Mouse (Mus musculus): ENCODE measurements around the gene Ets1. TPM values are rescaled to one million over a fixed set of nuclear protein-coding genes. Genes with fewer than 3 reads are reported as not detected.

Gene Ets1
- polyA plus RNA-seq, 1 experiment from 2014 or later = 68.4 TPM

DNA sequence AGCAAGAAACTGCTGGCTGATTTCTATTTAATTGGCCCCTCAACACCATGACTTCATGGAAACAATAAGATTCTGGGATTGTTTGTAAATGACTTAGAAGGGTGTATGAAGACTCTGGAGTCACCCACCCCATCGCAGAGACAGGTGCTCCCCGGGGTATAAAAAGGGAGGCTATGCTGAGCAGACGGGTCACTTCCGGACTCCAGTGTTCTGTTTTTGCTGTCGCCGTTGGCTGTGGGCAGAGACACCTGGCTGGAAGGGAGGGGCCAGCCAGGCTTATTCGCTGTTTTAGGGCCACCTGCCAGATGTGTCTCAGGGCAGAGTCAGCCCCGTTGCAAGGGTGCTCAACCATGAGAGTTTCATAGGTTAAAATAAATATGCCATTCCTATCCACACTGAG is 111.6 kb downstream of the Ets1 start:
- no peak overlapping the region for H3K27ac ChIP-seq
- peaks cover 42% of the 10 kb centered on the region for H3K36me3 ChIP-seq
- H3K4me1 ChIP-seq = peaks cover 36% of the 10 kb centered on the region
- no peak overlapping the region for H3K4me3 ChIP-seq (replicated peaks)
- no peak for ATAC-seq (replicated peaks; ENCODE audit: low FRiP score)
- H3K9me3 ChIP-seq (replicated peaks) = no peaks in the 10 kb centered on the region
- no peak overlapping the region for H3K9ac ChIP-seq
- 71% methylated on average over 8 of the region's 8 CpGs for WGBS
- no peak overlapping the region for H3K4me2 ChIP-seq
- no peaks in the 10 kb centered on the region for H3K27me3 ChIP-seq

DNA sequence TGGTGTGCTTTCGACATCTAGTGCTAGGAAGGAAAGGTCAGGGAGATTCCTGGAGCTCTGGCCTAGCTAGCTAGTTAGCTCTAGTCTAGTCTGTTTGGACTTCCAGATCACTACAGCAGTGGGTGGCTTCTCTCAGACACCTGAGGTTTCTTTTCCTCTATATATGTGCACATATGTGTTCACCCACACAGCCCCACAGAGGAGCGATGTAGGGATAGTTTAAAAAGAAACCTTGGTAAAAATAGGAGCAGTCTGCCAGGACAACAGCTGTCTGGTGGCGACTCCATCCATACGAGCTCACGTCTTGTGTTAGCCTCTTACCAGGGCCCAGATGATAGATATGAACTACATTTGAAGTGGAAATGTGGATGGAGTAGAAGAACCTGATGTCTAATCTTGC is 112.5 kb downstream of the Ets1 start:
- no peak for ATAC-seq (replicated peaks; ENCODE audit: low FRiP score)
- Histone ChIP-seq H3K27me3 (no peaks in the 10 kb centered on the region), H3K9ac (no peak overlapping the region), H3K4me2 (no peak overlapping the region), H3K4me1 (peaks cover 27% of the 10 kb centered on the region), H3K36me3 (peaks cover 48% of the 10 kb centered on the region), H3K4me3 (replicated peaks) (no peak overlapping the region), H3K27ac (no peak overlapping the region), H3K9me3 (replicated peaks) (no peaks in the 10 kb centered on the region)
- WGBS = 94% methylated on average over 5 of the region's 5 CpGs

DNA sequence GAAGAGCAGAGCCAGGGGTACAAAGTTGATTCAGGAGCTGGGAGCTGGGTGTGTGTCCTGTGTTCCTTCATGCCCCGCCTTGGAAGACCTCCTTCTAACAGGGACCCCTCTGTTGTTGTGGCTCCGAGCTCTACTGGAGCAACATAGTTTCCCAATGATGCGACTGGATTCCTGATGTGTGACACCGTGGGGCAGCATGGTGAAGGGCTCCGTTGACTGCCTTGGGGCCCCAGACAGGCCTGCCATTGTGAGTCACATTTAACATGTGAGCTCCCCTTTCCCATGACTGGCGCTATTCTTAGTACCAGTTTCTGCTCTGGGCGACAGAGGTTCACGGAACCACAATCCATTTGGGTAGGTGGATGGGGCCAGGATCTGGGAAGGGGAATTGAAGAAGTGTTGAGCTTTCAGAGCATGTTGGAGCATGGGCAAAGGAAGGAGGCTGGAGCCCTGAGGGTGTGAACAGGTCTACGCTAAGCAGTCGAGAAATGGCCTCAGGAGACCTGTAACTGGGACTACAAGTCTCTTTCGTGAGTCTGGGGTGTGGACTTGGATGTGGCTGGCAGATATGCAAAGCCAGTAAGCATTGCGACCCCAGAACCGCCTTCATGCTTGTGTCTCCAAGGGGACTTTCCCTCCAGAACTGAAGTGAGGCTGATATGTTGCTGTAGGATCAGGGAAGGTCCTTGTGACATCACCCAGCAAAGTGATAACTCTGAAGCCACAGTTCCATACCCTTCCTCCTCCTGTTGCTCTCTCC is 113.9 kb downstream of the Ets1 start:
- H3K27me3 ChIP-seq = no peaks in the 10 kb centered on the region
- no peak for ATAC-seq (replicated peaks; ENCODE audit: low FRiP score)
- no peak overlapping the region for H3K9ac ChIP-seq
- H3K27ac ChIP-seq = no peak overlapping the region
- WGBS = 90% methylated on average over 13 of the region's 13 CpGs
- no peak overlapping the region for H3K4me2 ChIP-seq
- H3K4me3 ChIP-seq (replicated peaks) = no peak overlapping the region
- H3K9me3 ChIP-seq (replicated peaks) = no peaks in the 10 kb centered on the region
- H3K4me1 ChIP-seq = peaks cover 14% of the 10 kb centered on the region
- H3K36me3 ChIP-seq = peaks cover 47% of the 10 kb centered on the region

DNA sequence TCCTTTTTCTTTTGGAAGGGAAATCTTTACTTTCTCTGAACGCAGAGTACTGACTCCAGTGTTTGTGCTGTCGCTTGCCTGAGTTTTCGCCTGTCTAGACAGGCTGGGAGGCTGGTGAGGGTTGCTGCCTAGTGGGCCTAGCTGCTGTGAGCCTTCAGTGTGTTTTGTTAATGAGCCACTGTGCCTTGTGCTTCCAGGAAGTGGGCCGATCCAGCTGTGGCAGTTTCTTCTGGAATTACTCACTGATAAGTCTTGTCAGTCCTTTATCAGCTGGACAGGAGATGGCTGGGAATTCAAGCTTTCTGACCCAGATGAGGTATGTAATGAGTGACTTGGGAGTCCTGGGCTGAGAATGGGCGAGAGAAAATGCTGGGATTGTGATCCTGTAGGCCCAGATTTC is 116.6 kb downstream of the Ets1 start:
- Histone ChIP-seq H3K27me3 (no peaks in the 10 kb centered on the region), H3K36me3 (peaks cover 65% of the 10 kb centered on the region), H3K4me2 (no peak overlapping the region), H3K9ac (no peak overlapping the region), H3K9me3 (replicated peaks) (no peaks in the 10 kb centered on the region), H3K4me1 (peaks cover 11% of the 10 kb centered on the region), H3K4me3 (replicated peaks) (no peak overlapping the region), H3K27ac (0 out of 2 replicates have a peak overlapping the region, but pooled peaks have one; percentile 18)
- 60% methylated on average over 5 of the region's 5 CpGs for WGBS
- ATAC-seq (replicated peaks; ENCODE audit: low FRiP score) = no peak

DNA sequence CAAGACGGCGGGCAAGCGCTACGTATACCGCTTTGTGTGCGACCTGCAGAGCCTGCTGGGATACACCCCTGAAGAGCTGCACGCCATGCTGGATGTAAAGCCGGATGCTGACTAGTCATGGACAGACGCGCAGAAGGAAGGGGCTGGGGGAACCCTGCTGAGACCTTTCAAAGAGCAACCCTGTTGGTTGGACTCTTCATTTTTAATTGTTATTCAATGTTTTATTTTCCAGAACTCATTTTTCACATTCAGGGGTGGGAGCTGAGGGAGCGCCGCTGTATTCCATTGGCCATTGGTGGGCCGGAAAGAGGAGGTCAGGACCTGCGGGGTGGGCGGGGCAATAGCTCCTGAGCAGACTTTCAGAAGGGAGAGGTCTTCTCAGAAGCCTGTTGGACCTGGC is 118.3 kb downstream of the Ets1 start:
- Histone ChIP-seq H3K9me3 (replicated peaks) (no peaks in the 10 kb centered on the region), H3K36me3 (peaks cover 68% of the 10 kb centered on the region), H3K27ac (no peak overlapping the region), H3K9ac (no peak overlapping the region), H3K27me3 (no peaks in the 10 kb centered on the region), H3K4me1 (peaks cover 11% of the 10 kb centered on the region), H3K4me2 (no peak overlapping the region), H3K4me3 (replicated peaks) (no peak overlapping the region)
- WGBS = 93% methylated on average over 15 of the region's 15 CpGs
- no peak for ATAC-seq (replicated peaks; ENCODE audit: low FRiP score)

DNA sequence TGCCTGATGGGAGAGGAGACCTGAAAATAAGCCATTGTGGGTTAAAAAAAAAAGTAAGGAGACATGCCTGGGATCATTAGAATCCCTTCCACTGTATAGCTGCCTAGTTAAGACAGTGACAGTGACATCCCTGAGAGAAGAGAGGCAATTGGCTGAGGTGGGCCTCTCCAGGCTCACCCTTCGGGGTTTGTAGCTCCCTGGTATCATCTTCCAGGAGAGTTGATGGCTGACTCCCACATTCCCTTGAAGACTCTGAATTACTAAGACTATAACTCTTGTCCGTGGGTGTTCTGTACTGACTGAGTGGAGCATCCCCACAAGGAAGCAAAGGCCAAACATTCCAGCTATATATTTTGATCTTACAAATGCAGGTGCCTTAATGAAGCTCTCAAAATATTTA is 120.0 kb downstream of the Ets1 start:
- H3K4me3 ChIP-seq (replicated peaks) = no peak overlapping the region
- H3K36me3 ChIP-seq = peaks cover 56% of the 10 kb centered on the region
- WGBS = 32% methylated on average over 2 of the region's 2 CpGs
- no peaks in the 10 kb centered on the region for H3K27me3 ChIP-seq
- no peaks in the 10 kb centered on the region for H3K9me3 ChIP-seq (replicated peaks)
- H3K27ac ChIP-seq = no peak overlapping the region
- no peak overlapping the region for H3K4me2 ChIP-seq
- H3K4me1 ChIP-seq = peaks cover 11% of the 10 kb centered on the region
- no peak overlapping the region for H3K9ac ChIP-seq
- peak; percentile 79 for ATAC-seq (replicated peaks; ENCODE audit: low FRiP score)

DNA sequence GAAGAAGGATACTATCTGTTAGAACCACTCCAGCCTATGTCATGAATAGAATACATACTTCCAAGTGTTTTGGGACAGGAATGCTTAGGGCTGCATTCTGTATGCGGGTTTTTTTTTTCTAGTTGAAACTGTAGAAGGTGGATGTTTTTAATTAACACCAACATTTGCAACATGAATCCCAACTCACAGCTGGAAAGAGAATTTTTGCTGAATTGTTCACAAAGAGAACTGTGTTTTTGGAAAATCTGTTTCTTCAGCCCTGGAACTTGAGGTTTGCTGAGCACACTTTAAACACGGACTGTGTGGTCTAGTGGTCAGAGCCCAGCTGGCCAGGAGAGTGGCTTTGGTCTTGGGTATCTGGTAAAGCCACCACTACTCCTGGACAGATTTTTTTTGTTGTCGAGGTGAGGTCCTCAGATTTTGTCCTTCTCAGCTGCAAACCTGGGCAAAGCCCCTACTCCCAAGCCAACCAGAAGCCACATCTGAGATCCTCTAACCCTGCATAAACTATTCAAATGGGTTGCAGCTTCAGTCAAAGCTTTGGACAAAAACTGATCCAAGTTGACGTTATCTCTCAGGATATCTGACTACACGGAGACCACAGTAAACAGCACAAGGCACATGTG is 122.4 kb downstream of the Ets1 start:
- Histone ChIP-seq H3K9ac (no peak overlapping the region), H3K4me2 (no peak overlapping the region), H3K9me3 (replicated peaks) (no peaks in the 10 kb centered on the region), H3K27ac (no peak overlapping the region), H3K4me3 (replicated peaks) (no peak overlapping the region), H3K36me3 (peaks cover 36% of the 10 kb centered on the region), H3K4me1 (peaks cover 11% of the 10 kb centered on the region), H3K27me3 (no peaks in the 10 kb centered on the region)
- WGBS = 85% methylated on average over 5 of the region's 5 CpGs
- no peak for ATAC-seq (replicated peaks; ENCODE audit: low FRiP score)

DNA sequence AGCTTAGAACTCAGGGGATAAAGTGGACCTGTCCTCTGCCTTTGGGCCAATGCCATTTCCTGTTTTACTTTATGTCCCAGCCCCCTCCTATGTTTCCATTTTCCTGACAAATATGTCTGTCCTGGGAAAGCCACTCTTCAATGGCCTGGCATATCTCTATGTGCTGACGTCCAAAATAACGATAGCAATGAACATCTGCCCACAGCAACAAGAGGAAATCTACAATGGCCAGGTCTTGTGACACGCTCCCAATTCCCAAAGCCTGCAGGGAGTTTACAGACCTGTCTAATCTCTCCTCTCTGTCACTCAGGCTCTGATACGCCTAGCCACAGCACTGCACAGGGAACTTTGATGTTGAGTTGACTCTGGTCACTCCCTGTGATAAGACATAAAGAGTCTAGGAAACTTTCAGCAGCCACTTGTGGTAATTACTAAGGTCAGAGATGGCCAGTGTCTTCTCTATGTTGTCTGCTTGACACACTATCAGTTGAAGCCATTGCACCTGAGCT is 124.7 kb downstream of the Ets1 start:
- H3K4me3 ChIP-seq (replicated peaks) = no peak overlapping the region
- WGBS = 85% methylated on average over 4 of the region's 4 CpGs
- H3K4me2 ChIP-seq = no peak overlapping the region
- no peak overlapping the region for H3K27ac ChIP-seq
- H3K9me3 ChIP-seq (replicated peaks) = no peaks in the 10 kb centered on the region
- no peak for ATAC-seq (replicated peaks; ENCODE audit: low FRiP score)
- no peaks in the 10 kb centered on the region for H3K27me3 ChIP-seq
- H3K9ac ChIP-seq = no peak overlapping the region
- peaks cover 3% of the 10 kb centered on the region for H3K4me1 ChIP-seq
- peaks cover 19% of the 10 kb centered on the region for H3K36me3 ChIP-seq

DNA sequence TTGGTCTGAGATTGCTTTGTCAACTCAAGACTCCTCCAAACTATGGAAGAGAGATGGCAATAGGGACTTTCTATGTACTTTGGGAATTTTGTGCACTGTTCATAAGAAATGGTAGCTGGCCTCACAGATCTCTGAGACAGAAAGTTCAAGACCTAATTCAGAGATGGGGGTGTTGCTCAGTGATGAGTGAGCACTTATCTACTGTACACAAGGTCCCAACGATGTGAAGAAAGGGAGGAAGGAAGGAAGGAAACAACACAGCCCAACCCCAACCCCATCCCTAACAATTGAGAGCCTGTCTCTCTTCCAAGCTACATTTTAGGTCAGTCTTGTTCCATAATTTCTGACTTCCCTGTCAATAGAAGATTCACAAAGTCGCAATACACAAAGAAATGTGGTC is 125.3 kb downstream of the Ets1 start:
- Histone ChIP-seq H3K36me3 (peaks cover 15% of the 10 kb centered on the region), H3K27ac (no peak overlapping the region), H3K4me2 (no peak overlapping the region), H3K9ac (no peak overlapping the region), H3K4me3 (replicated peaks) (no peak overlapping the region), H3K4me1 (no peaks in the 10 kb centered on the region), H3K9me3 (replicated peaks) (no peaks in the 10 kb centered on the region), H3K27me3 (no peaks in the 10 kb centered on the region)
- 74% methylated on average over 2 of the region's 2 CpGs for WGBS
- ATAC-seq (replicated peaks; ENCODE audit: low FRiP score) = no peak

DNA sequence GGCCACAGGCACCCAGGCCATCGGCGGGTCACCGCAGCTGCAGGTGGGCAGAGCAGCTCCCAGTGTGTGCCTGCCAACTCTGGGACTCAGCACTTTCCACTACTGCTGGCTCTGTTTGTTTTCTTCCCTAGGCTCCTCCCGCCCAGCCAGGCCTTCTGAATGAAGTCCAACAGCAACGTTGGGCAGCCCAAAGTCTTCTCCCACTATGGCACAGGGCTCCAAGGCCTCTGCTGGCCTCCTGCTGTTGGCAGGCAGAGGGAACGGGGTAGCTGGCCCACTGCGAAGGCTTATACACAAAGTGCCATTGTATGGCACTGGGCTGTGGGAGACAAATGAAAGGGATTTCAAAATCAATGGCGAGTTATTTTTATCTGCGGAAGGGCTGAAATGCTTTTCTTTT is 128.4 kb downstream of the Ets1 start:
- no peak for ATAC-seq (replicated peaks; ENCODE audit: low FRiP score)

DNA sequence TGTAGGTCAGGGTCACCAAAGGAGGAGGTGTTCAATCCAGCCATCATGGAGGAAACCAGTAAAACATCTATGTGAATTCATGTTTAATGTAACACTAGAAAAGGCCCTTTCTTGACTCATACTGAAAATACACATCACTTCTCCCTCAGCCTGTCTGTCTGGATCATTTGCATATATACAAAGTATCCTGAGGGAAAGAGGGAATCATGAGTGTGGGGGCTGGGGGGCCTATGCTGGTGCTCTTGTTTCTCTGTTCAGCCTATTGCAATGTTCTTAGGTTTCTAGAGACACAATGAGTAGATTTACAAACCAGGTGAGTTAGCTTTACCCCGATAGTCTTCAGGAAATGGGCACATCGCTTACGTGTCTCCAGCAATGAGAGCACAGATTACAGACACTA is 129.1 kb downstream of the Ets1 start:
- 95% methylated on average over 3 of the region's 3 CpGs for WGBS
- H3K9me3 ChIP-seq (replicated peaks) = no peaks in the 10 kb centered on the region
- no peaks in the 10 kb centered on the region for H3K27me3 ChIP-seq
- H3K4me2 ChIP-seq = no peak overlapping the region
- H3K36me3 ChIP-seq = no peaks in the 10 kb centered on the region
- H3K27ac ChIP-seq = no peak overlapping the region
- H3K9ac ChIP-seq = no peak overlapping the region
- no peaks in the 10 kb centered on the region for H3K4me1 ChIP-seq
- no peak overlapping the region for H3K4me3 ChIP-seq (replicated peaks)
- ATAC-seq (replicated peaks; ENCODE audit: low FRiP score) = no peak

More for the DNA sequence above, 128.4 kb downstream of the Ets1 start:
- H3K27ac ChIP-seq = no peak overlapping the region
- H3K9me3 ChIP-seq (replicated peaks) = no peaks in the 10 kb centered on the region
- WGBS = 83% methylated on average over 9 of the region's 9 CpGs
- H3K4me1 ChIP-seq = no peaks in the 10 kb centered on the region
- no peaks in the 10 kb centered on the region for H3K27me3 ChIP-seq
- no peak overlapping the region for H3K4me2 ChIP-seq
- no peaks in the 10 kb centered on the region for H3K36me3 ChIP-seq
- no peak overlapping the region for H3K4me3 ChIP-seq (replicated peaks)
- no peak overlapping the region for H3K9ac ChIP-seq

DNA sequence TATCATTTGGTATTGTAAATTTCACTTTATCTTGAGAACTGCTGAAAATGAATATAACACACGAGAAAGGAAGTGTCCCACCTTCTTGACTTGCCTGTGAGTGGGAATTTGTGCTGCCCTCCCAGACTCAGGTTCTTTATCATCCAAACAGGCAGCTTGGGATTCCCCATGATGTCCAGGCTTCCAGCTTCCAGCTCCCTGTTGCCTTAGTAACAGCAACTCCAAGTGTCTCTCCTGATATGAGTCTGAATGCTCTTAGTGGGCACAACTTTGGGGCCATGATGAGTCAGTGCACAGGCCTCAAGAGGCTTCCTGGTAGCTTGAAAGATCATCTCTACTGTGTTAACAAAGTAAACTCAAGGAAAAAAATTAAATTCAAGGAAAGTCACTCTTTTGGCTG is 142.8 kb downstream of the Ets1 start:
- Histone ChIP-seq H3K9me3 (replicated peaks) (no peaks in the 10 kb centered on the region), H3K9ac (no peak overlapping the region), H3K27me3 (no peaks in the 10 kb centered on the region), H3K27ac (no peak overlapping the region), H3K4me2 (no peak overlapping the region), H3K4me3 (replicated peaks) (no peak overlapping the region), H3K36me3 (no peaks in the 10 kb centered on the region), H3K4me1 (peaks cover 13% of the 10 kb centered on the region)
- WGBS = 83% methylated on average over 1 of the region's 1 CpGs
- no peak for ATAC-seq (replicated peaks; ENCODE audit: low FRiP score)
